Mouse (Mus musculus) heart, embryonic 13.5 days (tissue): ENCODE measurements at regions not wholly inside any gene's neighbourhood (a gene's known extent, or its start where the extent isn't known, plus 50 kb on each side); places are given as distances from the start of the nearest gene placed in this dataset.

Experiments
- ATAC-seq: fragments of 200-750 bp; cut with Nextera tagmentation; 2 replicates; pipeline ENCODE4 v1.8.0; 2017; ENCODE audit warnings: moderate TSS enrichment; ENCODE audit not compliant: insufficient number of reproducible peaks, low FRiP score, low TSS enrichment; ENCODE audit errors: extremely low read depth
- H3K27ac ChIP-seq: fragments of 300-500 bp; sonication (generic); replicated peaks from 2 replicates; pipeline ENCODE4 v1.5.1; 2015; ENCODE audit warnings: moderate library complexity, mild to moderate bottlenecking, inconsistent platforms
- H3K27me3 ChIP-seq: fragments of 300-500 bp; sonication (generic); replicated peaks from 2 replicates; pipeline ENCODE4 v1.6.1; 2015; ENCODE audit warnings: mild to moderate bottlenecking, inconsistent platforms
- H3K36me3 ChIP-seq: fragments of 300-500 bp; sonication (generic); 2 replicates; pipeline ENCODE4 v1.6.1; 2015; ENCODE audit warnings: mild to moderate bottlenecking, inconsistent platforms
- H3K4me1 ChIP-seq: fragments of 300-500 bp; sonication (generic); 2 replicates; pipeline ENCODE4 v1.6.1; 2015; ENCODE audit warnings: inconsistent platforms
- H3K4me2 ChIP-seq: fragments of 300-500 bp; sonication (generic); 2 replicates; pipeline ENCODE4 v1.6.1; 2015; ENCODE audit warnings: inconsistent platforms, mild to moderate bottlenecking, moderate library complexity
- H3K4me3 ChIP-seq: fragments of 300-500 bp; sonication (generic); 2 replicates; pipeline ENCODE4 v1.5.1; 2015; ENCODE audit warnings: moderate library complexity, mild to moderate bottlenecking, inconsistent platforms
- H3K9ac ChIP-seq: fragments of 300-500 bp; sonication (generic); 2 replicates; pipeline ENCODE4 v1.6.1; 2015; ENCODE audit warnings: inconsistent platforms, mild to moderate bottlenecking, moderate library complexity
- H3K9me3 ChIP-seq: fragments of 300-500 bp; sonication (generic); 2 replicates; pipeline ENCODE4 v1.6.1; 2016; ENCODE audit warnings: inconsistent platforms
- WGBS: fragments of 180-500 bp; shearing (Covaris S2); methylation state at CpG from one replicate; pipeline ENCODE4 v1.1.7; 2015; ENCODE audit warnings: mixed read lengths; 5-methylcytosine and 5-hydroxymethylcytosine counted together

GRCm38 (mm10) chr1:164573639-164574038 is 115.5 kb upstream of the Atp1b1 start:
- no peak overlapping the region for H3K4me3 ChIP-seq
- WGBS = 79% methylated on average over 5 of the region's 5 CpGs
- no peaks in the 10 kb centered on the region for H3K36me3 ChIP-seq

GRCm38 (mm10) chr1:164572183-164572582 is 114.0 kb upstream of the Atp1b1 start:
- Histone ChIP-seq H3K36me3 (no peaks in the 10 kb centered on the region), H3K9ac (no peak overlapping the region), H3K27me3 (no peaks in the 10 kb centered on the region), H3K9me3 (no peaks in the 10 kb centered on the region), H3K4me3 (no peak overlapping the region), H3K4me1 (peaks cover 33% of the 10 kb centered on the region), H3K4me2 (no peak overlapping the region), H3K27ac (no peak overlapping the region)
- ATAC-seq = no peak
- 14% methylated on average over 4 of the region's 4 CpGs for WGBS

More at GRCm38 (mm10) chr1:164573639-164574038, 115.5 kb upstream of the Atp1b1 start:
- Histone ChIP-seq H3K4me1 (peaks cover 33% of the 10 kb centered on the region), H3K9ac (no peak overlapping the region), H3K4me2 (no peak overlapping the region), H3K27ac (no peak overlapping the region), H3K9me3 (no peaks in the 10 kb centered on the region), H3K27me3 (no peaks in the 10 kb centered on the region)
- no peak for ATAC-seq

DNA sequence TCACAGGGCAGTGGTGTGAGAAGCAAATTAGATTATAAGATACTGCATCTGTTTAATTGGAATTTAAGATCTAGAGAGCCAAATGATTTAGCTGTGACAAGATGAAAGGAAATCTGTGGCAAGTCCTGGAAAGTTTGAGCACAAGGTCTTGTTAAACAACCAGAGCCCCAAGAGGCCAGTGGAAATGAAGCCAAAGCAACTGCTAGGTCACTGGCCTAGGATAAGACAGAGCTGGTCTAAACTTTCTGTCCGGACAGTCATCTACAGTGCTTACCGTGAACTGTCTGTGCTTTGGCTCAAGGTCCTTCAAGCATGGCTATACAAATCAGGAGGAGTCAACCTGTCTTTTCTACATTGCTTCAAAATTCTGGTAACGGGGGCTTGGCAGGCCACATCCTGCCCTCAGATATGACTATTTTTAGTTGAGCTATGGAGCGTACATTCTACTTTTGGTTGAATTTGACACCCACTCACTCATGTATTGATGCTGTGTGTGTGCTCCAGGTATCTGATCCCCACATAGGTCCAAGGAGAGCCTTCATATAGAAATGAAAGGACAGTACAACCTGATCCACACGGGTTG is 113.4 kb upstream of the Atp1b1 start:
- 60% methylated on average over 5 of the region's 5 CpGs for WGBS
- H3K36me3 ChIP-seq = no peaks in the 10 kb centered on the region
- peaks cover 33% of the 10 kb centered on the region for H3K4me1 ChIP-seq
- no peaks in the 10 kb centered on the region for H3K9me3 ChIP-seq
- H3K27ac ChIP-seq = no peak overlapping the region
- no peak overlapping the region for H3K4me2 ChIP-seq
- no peak for ATAC-seq
- no peaks in the 10 kb centered on the region for H3K27me3 ChIP-seq
- H3K4me3 ChIP-seq = no peak overlapping the region
- H3K9ac ChIP-seq = no peak overlapping the region

DNA sequence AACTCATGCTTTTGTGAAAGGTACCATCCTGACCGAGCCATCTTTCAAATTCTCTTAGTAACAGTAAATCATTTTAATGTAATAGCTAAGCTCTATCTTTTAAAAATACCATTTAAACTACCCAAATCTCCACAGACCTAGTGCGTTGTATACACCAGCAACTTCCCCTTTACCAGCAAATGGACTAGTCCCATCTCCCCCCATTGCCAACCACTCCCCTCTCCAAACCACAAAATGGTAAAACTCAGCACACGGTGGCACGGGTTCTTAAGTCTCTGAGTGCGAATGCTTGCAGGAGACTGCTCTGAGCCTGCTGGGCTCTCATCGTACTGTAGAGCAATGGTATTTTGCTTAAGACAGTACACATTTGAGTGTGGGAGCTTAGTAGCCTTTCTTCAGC is 106.7 kb upstream of the Atp1b1 start:
- no peaks in the 10 kb centered on the region for H3K27me3 ChIP-seq
- H3K9me3 ChIP-seq = no peaks in the 10 kb centered on the region
- H3K4me3 ChIP-seq = no peak overlapping the region
- H3K9ac ChIP-seq = no peak overlapping the region
- WGBS = 80% methylated on average over 6 of the region's 6 CpGs
- H3K27ac ChIP-seq = no peak overlapping the region
- no peak for ATAC-seq
- H3K4me1 ChIP-seq = peaks cover 7% of the 10 kb centered on the region
- no peaks in the 10 kb centered on the region for H3K36me3 ChIP-seq
- H3K4me2 ChIP-seq = no peak overlapping the region

DNA sequence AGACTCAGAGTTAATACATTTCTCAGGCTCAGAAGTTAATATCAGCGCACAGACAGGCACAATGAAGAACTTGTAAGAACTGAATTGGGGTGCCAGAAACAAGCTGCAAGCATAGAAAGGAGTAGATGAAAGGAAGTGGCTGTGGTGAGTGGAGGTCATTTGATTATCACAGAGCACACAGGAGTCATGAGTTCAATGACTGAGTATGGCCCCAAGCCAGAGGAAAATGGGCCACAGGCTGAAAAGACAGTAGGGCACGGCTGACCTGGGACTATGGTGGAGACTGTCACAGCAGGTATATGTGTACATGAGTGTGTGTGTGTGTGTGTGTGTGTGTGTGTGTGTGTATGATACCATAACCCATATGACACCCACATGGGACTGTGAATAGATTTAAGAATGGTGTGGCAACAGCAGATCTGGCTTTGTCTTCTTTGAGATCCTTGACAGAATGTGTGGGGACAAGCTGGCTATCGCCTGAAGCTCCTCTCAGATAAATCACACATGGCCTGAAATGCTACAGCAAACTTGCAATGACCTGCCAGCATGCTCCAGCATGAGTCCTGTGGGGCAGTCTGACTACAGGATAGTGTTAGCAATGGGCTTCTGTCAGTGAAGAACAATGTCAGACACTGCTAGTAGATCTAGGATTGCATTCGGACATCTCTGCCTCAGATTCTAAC is 101.5 kb upstream of the Atp1b1 start:
- Histone ChIP-seq H3K4me3 (no peak overlapping the region), H3K27me3 (no peaks in the 10 kb centered on the region), H3K4me2 (no peak overlapping the region), H3K4me1 (peaks cover 12% of the 10 kb centered on the region), H3K9me3 (no peaks in the 10 kb centered on the region), H3K36me3 (no peaks in the 10 kb centered on the region), H3K9ac (no peak overlapping the region), H3K27ac (no peak overlapping the region; the same call in 1 of the 2 replicates)
- no peak for ATAC-seq
- 63% methylated on average over 4 of the region's 4 CpGs for WGBS

DNA sequence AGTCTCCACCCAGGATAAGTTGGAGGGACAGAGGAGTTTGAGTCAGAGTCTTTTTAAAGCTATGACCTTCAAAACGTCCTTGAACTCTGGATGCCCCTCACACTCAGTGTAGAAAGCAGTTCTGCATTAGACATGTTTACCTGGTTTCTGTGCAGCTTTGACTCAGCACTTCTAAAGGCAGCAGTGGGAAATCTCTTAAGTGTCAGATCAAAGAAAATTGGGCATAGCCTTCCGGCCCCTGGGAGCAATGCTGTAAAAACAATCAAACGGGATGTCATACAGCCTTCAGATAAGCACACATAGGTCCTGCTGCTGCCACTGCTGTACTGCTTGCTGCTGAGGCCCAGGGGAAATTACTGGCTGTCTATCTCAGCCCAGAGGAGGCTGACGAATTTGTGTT is 94.5 kb upstream of the Atp1b1 start:
- peak; percentile 47; the same call in 1 of the 2 replicates for ATAC-seq
- Histone ChIP-seq H3K9ac (peak overlapping the region; percentile 29; the same call in 1 of the 2 replicates), H3K4me3 (no peak overlapping the region), H3K9me3 (no peaks in the 10 kb centered on the region), H3K27ac (peak overlapping the region; percentile 90), H3K4me2 (peak overlapping the region; percentile 30), H3K36me3 (no peaks in the 10 kb centered on the region), H3K27me3 (no peaks in the 10 kb centered on the region), H3K4me1 (peaks cover 41% of the 10 kb centered on the region)
- WGBS = 9% methylated on average over 4 of the region's 4 CpGs

- H3K36me3 ChIP-seq = no peaks in the 10 kb centered on the region
- 37% methylated on average over 2 of the region's 2 CpGs for WGBS
Observed at GRCm38 (mm10) chr1:164551019-164551418, 92.9 kb upstream of the Atp1b1 start.

DNA sequence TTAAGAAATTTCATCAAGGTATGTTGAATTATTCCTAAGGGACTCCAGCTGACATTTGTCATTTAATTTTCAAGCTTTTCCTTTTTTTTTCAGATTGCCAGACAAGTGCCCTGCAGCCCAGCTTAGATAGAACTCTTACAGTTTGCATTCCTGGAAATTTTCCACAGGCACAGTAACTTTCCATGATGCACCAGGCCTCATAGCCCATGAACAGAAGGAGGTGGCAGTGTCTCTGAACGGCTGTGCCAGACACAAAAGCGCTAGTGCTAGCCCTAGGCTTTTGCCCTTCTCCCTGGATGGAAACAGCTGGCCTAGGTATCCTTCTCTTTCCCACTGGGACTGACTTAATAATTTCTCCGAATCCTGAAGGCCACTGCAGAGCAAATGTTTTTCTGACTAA is 92.4 kb upstream of the Atp1b1 start:
- Histone ChIP-seq H3K27ac (peak overlapping the region; percentile 69), H3K36me3 (no peaks in the 10 kb centered on the region), H3K27me3 (no peaks in the 10 kb centered on the region), H3K9me3 (no peaks in the 10 kb centered on the region), H3K4me2 (no peak overlapping the region), H3K9ac (no peak overlapping the region), H3K4me1 (peaks cover 41% of the 10 kb centered on the region), H3K4me3 (no peak overlapping the region)
- no peak for ATAC-seq
- 58% methylated on average over 3 of the region's 3 CpGs for WGBS

More at GRCm38 (mm10) chr1:164551019-164551418, 92.9 kb upstream of the Atp1b1 start:
- Histone ChIP-seq H3K4me1 (peaks cover 41% of the 10 kb centered on the region), H3K9me3 (no peaks in the 10 kb centered on the region), H3K4me3 (no peak overlapping the region), H3K27me3 (no peaks in the 10 kb centered on the region), H3K9ac (no peak overlapping the region), H3K4me2 (no peak overlapping the region), H3K27ac (peak overlapping the region; percentile 69)
- ATAC-seq = no peak

DNA sequence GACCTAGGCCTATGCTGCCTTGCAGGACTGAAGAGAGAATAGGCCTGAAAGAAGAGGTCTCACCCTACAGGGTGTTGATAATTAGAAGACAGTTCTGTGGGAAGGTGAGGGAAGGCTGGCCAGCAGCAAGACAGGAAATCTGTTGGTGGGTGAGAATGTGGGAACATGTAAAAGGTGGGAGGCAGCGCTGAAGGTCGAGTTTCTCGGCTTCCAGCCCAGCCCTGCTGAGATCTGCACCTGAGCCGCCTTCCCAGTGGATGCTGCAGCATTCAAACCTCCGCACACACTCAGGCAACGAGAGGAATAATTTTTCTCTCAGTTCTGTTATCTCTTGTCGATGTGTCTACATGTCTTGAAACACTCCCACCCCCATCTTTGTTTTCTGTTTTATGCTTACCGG is 89.9 kb upstream of the Atp1b1 start:
- H3K27me3 ChIP-seq = no peaks in the 10 kb centered on the region
- no peak overlapping the region for H3K9ac ChIP-seq
- H3K9me3 ChIP-seq = no peaks in the 10 kb centered on the region
- no peaks in the 10 kb centered on the region for H3K36me3 ChIP-seq
- H3K4me1 ChIP-seq = peaks cover 39% of the 10 kb centered on the region
- H3K4me2 ChIP-seq = no peak overlapping the region
- H3K27ac ChIP-seq = peak overlapping the region; percentile 36; the same call in 1 of the 2 replicates
- H3K4me3 ChIP-seq = no peak overlapping the region
- WGBS = 45% methylated on average over 8 of the region's 8 CpGs
- ATAC-seq = no peak

- Histone ChIP-seq H3K9ac (no peak overlapping the region), H3K27ac (no peak overlapping the region), H3K4me1 (peaks cover 24% of the 10 kb centered on the region), H3K4me3 (no peak overlapping the region), H3K27me3 (no peaks in the 10 kb centered on the region), H3K36me3 (no peaks in the 10 kb centered on the region), H3K4me2 (no peak overlapping the region), H3K9me3 (no peaks in the 10 kb centered on the region)
- no peak for ATAC-seq
- 66% methylated on average over 4 of the region's 4 CpGs for WGBS
Observed at GRCm38 (mm10) chr1:164545843-164546242, 87.7 kb upstream of the Atp1b1 start.

DNA sequence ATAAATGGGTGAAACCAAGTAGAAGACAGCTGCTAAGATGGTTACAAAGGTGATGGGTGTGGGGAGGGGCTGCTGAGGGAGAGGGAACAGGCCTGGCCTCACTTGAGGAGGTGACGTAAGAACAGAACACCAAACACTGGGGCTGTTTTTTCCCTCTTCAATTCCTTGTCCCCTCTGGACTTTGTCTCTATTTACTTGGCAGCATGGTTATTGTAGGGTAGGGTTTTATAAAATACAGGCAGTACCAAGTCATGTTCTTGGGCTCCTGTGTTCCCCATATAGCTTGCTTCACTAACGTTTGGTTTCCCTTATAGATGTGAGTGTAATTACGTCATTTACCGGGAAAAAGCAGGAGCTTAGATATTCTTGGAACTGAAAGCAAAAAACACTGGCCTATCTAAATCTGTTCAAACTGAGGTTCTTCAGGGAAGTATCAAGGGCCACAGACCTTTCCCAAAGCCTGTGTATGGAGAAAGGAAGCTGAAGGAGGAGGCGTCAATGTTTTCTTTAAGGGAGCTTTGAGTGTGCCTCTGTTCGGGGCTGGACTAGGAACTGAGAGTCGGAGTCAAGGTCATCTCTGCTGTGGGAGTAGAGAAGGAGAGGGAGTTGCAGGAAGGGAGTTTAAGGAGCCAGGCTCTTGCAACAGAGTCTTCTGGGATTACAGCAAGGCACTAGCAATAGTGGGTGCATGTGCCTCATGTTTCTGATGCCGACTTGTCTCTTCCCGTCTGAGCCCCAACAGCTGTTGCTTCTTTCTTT is 85.1 kb upstream of the Atp1b1 start:
- no peak overlapping the region for H3K9ac ChIP-seq
- H3K27me3 ChIP-seq = no peaks in the 10 kb centered on the region
- peaks cover 15% of the 10 kb centered on the region for H3K4me1 ChIP-seq
- no peak overlapping the region for H3K4me2 ChIP-seq
- no peak overlapping the region for H3K4me3 ChIP-seq
- no peaks in the 10 kb centered on the region for H3K36me3 ChIP-seq
- H3K9me3 ChIP-seq = no peaks in the 10 kb centered on the region
- 46% methylated on average over 9 of the region's 9 CpGs for WGBS
- H3K27ac ChIP-seq = peak overlapping the region; percentile 25; the same call in 1 of the 2 replicates
- no peak for ATAC-seq
